Mouse (Mus musculus) thymus, adult 18-20 months (tissue): ENCODE measurements around the gene Txndc15.
"Not testable (repeated sequence)": the region's sequence is repeated elsewhere in the genome, so short reads cannot be mapped to it uniquely, and the experiment has no call there.

Experiments
- DNase-seq, 2 experiments: peaks; one replicate each; pipeline ENCODE4 v3.0.0; 2022; ENCODE audit warnings: mixed read lengths in 2 of 2

Txndc15 gene

DNA sequence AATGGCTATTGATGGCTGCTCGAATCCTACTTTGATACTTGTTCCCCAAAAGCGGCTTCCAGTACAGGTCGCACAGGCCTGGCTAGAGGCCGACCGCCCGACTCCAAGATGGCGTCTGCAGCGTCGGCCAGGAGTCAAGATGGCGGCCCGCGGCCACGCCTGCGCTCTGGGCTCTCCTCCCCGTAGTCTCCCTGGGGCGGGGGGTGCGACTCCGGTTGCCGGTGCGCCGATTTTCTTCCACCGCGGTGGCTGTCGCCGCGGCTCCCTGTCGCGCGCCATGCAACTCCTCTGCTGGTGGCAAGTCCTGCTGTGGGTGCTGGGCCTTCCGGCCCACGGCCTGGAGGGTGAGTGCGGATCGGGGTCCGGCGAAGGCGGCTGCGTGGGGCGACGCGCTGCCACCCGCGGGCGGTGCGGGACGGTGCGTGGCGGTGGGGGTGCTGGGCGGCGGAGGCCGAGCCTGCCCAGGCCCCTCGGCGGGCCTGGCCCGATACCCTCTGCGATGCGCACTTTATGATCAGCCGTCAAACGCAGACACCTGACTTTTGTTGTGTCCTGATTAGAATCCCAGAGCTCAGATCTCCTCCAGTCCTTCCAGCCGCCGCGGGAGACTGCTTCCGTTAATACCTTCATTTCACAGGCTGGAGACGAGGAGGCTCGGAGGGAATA, at the start of gene Txndc15:
Gene Txndc15 (plus strand): TSS at position 150 of the 666 bp plus-strand sequence.
- peak; percentile 70 to 75 for DNase-seq

DNA sequence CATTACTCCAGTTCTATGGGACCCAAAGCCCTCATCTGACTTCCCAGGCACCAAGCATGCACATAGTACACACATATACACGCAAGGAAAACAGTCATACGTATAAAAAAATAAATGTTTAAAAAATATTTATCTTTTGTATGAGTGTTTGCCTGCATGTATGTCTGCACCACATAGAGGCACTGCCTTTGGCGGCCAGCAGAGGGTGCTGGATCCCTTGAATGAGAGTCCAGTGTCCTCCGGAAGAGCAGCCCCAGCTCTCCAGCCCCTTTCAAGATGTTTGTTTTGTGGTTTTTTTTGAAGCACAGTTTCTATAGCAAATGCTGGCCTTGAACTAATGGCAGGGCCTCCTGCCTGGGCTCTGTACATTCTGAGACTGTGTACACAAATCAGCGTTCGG, 45.9 kb upstream of the Txndc15 start:
- DNase-seq: peak; percentile 16 to 33

DNA sequence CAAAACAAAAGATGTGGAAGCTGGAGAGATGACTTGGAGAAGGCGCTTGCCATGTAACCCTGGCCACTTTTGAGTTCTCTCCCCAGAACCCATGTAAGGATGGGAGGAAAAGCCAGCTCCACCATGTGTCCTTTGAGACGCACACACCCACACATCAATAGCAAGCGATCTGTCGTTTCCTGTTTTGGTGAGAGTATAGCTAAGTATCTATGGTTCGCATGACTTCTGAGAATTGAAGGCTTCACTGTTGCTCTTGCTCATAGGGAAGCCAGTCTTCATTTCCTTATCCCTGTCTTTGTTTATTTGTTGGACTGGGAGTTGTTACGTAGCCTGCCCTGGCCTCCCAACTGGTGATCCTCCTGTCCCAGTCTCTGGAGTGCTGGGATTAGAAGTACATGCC, 41.7 kb upstream of the Txndc15 start:
- DNase-seq: no peak

DNA sequence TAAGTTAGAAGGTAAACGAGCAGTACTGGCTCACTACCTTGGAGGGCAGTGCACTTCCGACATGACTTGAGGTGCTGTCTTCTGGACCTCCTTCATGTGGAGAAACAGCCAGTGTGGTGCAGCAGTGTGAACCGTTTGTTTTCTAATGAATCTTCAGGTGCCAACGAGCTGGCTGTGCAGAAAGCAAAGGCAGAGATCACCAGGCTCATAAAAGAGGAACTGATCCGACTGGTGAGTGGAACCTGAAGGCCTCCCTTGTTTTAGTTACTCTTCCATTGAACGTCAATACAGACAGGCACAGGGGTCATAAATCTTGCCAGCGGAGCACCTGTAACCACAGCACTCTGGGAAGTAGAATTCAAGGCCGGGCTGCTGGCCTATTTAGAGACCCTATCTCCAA, 37.1 kb upstream of the Txndc15 start:
- no peak for DNase-seq

DNA sequence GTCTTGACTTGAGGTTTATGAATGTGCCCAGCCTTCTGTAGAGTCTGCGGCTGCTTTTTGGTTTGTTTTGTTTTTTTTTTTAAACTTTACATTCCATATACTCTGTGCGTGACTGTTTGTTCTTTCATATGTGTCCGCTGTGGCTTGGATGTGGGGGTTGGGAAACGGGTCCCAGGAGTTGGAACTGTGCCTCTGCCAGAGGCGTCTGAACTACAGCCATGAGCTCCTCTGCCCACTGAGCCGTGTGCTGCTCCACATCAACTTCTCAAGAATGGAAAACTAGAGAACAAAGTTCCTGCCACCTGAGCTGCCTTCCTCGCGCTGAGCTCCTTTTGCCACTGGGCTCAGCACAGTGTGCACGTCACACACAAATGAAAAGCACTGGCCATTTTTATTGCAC, 32.2 kb upstream of the Txndc15 start:
- no peak for DNase-seq

DNA sequence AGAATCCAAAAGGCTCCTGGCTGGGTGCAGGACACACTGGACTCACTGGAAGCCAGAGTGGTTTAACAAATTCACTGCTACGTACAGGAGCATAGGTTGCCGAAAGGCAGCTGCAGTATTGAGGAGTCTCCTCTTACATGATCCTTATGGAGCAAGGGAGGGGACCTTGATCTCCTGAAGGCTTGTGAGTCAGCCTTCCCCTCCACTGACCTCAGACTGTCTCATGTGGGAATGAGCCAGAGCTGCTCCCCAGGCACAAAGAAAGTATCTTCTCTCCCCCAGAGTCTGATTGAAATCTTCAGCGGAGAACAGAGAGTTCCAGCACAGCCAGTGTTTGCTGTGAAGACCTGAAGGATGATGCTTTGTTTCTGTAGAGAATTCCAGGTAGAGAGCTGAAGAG, 30.9 kb upstream of the Txndc15 start:
- DNase-seq: no peak

DNA sequence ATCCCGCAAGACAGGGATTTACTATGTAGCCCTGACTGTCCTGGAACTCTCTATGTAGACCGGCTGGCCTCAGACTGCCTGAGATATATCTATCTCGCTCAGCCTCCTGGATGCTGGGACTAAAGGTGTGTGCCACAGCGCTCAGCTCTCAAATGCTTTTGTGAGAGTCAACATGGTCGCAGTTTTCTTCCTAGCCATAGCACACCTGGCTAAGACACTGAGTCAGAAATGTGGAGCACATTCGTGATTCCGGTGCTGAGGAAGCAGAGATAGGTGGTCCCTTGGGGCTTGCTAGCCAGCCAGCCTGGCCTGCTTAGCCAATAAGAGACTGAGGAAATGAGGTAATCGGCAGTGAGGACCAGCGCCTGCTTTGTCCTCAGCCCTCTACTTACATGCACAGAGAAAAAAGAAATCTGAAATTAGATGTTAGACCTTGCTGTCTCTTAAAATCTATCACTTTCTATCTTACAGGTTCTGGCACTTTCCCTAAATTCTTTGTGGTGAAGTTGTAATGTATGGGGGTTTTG, 28.3 kb upstream of the Txndc15 start:
- DNase-seq: no peak

DNA sequence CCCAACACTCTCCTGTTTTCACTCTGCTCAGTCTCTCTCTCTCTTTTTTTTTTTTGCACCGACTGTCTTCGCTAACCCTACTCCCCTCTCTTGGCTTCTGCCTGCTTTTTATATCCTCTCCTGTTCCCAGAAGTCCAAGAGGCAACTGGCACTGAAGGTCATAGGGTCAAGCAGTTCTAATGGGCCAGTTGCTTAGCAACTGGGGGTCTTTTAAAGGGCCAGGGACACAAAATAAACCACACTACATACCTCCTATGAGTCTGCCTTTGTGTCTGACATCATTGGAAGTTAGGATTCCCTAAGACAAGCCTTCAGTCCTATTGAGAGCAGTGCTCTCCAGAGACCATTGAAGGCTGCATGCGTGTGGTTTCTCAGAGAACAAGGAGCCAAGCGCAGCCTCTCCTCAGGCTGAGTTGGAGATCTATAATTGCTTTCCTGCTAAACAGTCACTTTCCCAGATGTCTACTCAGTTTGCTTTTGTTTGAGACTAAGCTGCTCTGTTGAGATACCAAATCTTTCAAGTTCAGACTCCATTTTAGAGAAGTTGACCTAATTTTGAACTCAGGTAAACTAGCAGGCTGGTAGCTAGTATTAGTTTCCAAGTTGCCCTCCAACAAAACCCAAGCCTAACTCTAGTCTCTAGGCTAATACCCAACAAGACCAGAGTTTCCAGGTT, 26.4 kb upstream of the Txndc15 start:
- DNase-seq: no peak

DNA sequence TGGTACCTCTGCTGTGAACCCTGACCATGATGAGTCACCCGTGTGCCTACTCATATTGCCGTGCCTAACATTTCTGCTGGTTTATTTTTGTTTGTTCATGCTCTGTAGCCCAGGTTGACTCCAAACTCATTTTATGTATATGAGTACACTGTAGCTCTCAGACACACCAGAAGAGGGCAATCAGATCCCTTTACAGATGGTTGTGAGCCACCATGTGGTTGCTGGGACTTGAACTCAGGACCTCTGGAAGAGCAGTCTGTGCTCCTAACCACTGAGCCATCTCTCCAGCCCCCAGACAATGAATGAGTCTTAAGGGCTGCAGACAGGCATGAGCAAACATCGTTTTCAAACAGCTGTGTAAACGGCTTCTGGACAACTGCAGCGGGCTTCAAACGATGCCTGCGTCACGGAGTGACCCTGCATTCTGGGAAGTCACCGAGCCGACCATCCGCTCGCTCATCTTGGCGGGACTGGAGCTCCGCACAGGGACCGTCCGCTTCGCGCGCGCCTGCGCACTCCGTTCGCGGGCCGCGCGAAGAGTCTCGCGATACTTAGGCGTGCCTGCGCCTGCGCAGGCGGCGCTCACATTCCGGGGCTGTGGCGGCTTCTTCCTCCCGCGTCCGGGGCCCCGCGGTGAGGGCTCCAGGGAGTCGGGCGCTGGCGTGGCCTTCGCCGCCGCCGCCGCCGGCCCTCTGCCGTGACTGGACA, 21.8 kb upstream of the Txndc15 start, which contains the start of gene B230219D22Rik:
Gene B230219D22Rik (plus strand): TSS at position 590 of the 708 bp plus-strand sequence.
- peak; percentile 80 for DNase-seq

DNA sequence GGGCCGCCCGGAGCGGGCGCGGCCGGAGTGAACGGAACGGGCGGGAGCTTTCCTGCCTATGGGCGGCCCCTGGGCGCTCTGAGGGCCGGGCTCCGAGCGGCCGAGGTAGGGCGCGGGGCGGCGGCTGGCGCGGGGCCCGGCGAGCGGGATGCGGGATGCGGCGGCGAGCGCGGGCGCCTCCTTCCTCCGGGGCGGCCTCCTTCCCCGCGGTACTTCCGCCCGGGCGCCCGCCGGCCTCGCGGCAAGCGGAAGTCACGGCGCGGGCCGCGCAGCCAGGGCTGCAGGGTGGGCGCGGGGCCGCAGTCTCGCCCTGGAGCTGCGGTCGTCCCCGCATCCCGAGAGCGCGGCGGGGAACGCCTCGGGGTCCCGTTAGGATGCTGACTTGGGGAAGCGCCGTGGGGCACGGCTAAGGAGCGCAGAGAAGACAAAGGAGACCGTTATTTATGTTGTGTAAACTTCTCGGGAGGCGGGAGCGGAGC, 21.2 kb upstream of the Txndc15 start:
- peak in 1 of 2 experiments; percentile 39 for DNase-seq

DNA sequence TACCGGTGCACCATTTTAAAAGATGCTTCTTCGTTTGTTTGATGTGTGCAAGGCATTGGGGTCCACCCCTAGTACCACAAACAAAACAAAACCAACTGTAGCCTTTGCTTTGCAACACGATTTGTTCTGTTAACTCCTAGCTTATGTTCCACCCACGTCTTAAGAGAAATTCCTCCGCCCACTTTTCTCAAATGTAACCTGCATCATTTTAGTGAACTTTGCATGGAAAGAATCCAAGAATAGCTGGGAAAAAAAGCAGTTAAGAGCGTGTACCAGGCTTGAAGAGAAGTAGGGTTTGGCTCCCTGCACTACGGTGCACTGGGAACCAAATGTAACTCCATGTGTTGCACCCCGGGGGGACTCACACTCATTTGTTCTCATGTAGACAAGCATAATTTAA, 20.3 kb upstream of the Txndc15 start:
- DNase-seq: no peak

DNA sequence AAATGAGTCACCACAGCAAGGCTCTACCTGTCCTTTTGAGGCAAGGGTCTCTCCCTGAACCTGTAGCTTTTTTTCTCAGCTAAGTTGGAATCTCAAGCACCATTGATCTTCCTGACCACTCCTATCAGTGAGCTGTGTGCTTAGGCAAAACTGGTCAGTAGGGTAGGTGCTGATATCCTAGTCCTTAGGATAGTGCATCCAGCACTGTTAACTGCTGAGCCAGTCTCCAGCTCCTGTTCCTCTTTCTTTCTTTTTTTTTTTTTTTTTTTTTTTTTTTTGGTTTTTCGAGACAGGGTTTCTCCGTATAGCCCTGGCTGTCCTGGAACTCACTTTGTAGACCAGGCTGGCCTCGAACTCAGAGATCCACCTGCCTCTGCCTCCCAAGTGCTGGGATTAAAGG, 18.5 kb upstream of the Txndc15 start:
- not testable (repeated sequence) for DNase-seq

DNA sequence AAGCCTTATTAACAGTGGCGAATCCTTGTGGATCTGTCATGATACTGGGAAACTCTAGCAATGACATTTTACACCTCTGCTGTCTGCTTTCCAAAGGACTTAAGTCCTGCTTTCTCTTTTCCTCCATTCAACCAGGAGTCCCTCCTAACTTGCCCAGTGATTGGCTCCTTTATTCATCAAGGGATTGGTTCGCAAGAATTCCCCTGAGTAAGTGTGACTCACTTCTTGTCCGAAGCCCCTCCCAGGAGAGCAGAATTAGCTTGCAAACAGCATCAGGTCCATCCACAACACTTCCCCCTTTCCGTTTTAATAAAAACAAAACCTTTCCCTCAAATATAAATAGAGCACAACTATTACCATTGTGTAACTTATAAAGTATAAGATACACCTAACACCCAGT, 10.1 kb upstream of the Txndc15 start:
- DNase-seq: no peak

DNA sequence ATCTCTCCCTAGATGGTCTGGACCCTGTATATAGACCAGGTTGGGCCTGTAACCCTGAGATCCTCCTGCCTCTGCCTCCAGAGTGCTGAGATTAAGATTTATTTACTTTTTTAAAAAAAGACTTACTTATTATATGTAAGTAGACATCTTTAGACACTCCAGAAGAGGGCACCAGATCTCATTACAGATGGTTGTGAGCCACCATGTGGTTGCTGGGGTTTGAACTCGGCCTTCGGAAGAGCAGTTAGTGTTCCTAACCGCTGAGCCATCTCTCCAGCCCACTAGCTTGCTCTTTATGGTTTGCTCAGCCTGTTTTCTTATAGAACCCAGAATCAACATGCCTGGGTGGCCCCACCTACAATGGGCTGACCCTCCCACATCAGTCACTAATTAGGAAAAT, 1.6 kb upstream of the Txndc15 start:
- DNase-seq: no peak

DNA sequence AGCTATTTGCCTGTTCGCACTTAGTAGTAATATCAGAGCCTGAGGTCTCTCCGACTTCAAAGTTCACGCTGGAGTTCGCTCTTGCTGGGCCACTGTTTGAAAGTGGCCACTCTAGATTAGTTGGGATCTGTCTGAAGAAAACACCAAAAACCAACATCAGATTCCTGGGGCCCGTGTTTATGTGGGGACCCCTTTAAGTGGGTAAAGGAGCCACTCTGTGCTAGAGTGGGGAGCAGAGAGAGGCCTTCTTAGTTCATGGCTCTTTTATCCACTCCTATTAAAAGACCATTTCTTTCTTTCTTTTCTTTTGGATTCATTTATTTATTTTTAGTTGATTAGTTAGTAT, 690 bp downstream of the Txndc15 start:
- no peak for DNase-seq

DNA sequence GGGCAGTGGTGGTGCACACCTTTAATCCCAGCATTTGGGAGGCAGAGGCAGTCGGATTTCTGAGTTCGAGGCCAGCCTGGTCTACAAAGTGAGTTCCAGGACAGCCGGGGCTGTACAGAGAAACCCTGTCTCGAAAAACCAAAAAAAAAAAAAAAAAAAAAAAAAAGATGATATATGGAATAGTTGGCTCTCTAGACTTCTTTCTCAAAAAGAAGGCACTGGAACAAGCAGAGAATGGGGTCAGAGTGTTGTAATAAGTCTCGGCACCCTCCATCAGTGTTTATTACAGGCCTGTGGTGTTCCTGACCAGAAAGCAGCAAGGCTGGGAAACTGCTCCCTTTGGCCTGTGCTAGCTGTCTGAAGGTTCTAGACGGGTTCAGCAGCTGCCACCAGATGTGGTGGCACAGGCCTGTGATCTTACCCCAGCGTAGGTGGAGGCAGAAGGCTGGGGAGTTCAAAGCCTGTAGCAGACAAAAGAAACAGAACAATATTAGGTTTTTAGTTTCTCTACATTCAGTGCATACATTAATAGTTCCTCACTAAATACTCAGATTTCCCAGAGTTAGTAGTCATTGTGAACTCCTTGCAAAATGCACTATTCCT, 1.6 kb downstream of the Txndc15 start:
- DNase-seq: peak; percentile 12 to 43

DNA sequence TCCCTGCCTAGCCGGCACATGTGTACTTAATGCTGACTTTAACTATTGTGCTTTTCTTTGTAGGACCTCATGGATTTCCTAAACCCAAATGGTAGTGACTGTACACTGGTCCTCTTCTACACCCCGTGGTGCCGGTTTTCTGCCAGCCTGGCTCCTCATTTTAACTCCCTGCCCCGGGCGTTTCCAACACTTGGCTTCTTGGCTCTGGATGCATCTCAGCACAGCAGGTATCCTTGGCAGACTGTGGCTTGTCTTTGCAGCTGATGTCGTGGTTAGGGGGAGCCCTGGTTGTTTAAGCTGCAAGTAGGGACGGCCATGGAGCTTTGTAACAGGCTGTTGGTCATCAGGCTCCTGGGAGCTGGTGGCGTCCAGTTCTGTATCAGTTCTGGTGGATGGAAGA, 7.1 kb downstream of the Txndc15 start:
- DNase-seq: no peak

DNA sequence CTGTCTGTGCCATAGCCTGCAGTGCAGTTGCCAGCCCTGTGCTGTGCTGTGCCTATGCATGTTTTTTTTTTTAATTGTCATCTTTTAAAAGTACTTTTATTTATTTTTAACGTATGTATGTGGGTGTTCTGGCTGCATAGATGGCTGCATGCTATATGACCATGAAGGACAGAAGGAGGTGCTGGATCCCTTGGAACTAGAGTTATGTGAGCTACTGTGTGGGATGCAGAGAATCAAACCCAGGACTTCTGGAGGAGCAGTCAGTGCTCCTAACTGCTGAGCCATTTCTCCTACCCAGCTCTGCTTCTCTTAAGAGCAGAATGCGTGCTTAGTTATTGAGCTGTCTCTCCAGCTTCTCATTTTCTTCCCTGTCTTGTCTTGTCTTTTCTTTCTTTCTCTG, 7.5 kb downstream of the Txndc15 start:
- DNase-seq: no peak

DNA sequence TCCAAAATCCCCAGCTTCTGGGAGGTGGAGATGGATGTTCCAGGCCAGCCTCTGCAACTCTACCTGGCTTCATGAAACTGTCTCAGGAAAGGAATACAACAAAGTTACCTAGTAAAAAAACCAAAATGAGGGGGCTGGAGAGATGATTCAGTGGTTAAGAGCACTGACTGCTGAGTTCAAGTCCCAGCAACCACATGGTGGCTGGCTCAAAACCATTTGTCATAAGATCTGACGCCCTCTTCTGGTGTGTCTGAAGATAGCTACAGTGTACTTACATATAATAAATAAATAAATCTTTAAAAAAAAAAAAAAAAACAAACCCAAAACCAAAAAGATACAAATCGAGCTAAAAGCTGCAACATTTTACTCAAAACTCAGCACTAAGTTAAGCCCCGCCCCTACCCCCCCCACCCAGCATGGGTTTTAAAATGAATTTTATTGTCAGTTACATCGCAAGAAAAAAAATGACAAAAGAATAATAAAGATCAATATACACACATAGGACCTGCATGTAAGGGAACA, 12.2 kb downstream of the Txndc15 start:
- no peak for DNase-seq

DNA sequence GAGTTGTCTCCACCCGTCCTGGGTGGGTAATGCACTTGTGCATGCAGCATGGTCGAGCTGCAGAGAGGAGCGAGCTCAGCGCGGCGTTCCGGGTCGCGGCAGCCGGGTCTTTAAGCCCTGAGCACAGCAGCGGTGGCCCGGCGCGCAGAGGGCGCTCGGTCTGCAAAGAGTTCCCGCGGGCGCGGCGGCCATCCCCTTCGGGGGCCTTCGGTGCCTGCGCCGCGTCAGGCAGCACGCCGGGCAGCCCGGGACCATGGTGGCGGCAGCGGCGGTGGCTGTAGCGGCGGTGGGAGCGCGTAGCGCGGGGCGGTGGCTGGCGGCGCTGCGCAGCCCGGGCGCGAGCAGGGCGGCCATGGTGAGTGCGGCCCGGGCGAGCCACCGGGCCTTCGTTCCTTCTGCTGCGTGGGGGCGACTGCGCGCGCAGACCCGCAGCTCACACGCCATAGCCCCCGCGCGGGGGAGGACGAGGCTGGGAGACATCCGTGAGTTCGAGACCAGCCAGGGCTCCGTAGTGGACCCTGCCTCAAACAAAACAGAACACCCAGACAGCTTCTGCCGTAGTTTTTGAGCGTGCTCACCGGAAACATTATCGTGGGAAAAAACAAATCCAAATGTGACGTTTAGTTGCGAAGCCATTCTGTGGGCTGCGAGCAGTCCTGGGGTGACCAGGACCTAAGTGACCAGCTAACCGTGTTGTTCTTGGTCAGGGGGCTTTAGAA, 12.8 kb downstream of the Txndc15 start, which contains the start of gene Pcbd2:
Gene Pcbd2 (plus strand): TSS at position 249 of the 719 bp plus-strand sequence.
- peak; percentile 81 to 83 for DNase-seq

DNA sequence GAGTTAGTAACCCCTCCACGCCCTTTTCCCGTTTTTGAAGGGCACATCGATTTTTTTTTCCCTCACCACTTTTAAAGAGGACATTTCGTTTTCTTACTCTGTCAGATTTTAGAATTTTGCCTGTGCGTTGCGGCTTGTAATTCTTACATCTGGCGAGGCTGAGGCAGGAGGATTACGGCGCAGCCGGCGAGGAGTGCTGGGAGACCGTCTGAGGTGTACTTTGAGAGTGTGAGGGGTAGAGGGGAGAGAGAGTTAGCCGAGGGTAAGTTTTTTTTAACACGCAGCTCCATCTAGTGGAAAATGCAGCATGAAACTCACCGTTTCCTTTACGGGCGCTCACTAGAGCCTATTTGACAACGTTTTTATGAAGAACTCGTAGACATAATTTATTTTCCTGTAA, 13.4 kb downstream of the Txndc15 start:
- peak; percentile 56 to 76 for DNase-seq

DNA sequence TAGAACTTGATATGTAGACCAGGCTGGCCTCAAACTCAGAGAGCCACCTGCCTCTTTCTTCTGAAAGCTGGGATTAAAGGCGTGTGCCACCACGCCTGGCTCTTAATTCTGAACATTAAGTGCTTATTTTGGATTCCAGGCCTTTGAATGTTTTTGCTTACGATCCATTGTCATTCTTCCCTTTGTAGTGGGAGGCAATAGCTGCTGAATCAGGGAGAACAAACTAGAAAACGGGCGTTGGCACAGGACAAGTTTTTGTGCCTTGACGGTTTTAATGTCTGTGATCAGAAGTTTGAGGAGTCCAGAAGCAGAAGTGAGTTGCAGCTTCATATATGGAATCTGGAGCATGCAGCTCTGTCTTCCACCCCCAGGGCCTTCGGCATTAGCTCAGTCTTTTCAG, 16.3 kb downstream of the Txndc15 start:
- DNase-seq: no peak
